Mouse (Mus musculus): Measurements from ENCODE around the gene Inf2. TPM values are rescaled to one million over a fixed set of nuclear protein-coding genes. Genes with fewer than 3 reads are reported as not detected.
A peak's percentile ranks its signal among the peaks of the same experiment; 100 is the strongest.

Inf2 gene
- polyA plus RNA-seq, 1 experiment from 2014 or later, result 3.9 TPM

DNA sequence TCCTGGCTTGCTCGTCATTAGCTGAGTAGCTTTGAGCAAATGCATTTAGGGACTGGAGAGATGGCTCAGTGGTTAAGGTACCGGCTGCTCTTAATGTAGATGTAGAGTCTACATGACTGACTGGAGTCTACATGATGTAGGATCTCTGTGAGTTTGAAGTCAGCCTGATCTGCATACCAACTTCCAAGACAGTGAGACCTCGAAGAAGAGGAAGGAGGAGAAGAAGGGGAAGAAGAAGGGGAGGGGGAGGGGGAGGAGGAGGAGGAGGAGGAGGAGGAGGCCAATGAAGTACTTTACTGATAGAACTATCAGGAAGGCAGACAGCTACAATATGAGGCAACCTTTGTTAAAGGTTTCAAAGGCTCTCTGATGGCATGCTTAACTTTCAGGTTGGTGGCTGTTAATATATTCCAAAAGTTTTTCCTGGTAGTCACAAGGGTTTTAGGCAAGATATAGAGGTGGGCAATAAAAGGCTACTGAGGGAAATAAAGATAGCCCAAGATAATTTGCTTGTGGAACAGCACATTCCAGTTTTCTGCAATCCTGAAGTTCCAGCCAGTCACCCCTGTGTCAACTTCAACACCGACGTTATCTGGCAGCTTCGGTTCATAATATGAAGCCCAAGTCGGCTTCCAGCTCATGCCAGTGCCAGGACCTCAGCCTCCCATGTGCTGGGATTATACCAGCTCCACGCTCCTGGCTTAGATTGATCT, 13.2 kb upstream of the Inf2 start:
- 80% methylated on average over 8 of the region's 8 CpGs for WGBS

DNA sequence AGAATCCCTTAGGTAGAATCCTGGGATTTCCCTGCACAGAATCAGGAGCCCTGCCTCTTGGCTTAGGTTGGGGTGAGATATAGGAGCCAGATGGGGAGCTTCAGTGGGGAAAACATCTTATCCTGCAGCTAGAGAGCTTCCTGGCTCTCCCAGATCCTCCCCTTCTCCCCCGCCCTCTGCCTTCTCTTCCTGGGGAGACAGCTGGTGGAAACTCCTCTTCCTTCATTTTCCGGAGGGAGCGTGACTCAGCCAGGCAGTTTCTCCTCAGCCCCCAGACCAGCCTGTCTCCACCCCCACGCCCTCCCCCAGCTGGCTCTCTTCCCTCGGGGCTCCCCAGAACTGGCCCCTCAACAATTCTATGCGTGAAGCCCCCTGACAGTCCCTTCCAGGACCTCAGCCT, 12.2 kb upstream of the Inf2 start:
- Histone ChIP-seq H3K4me3 (no peak overlapping the region), H3K27me3 (no peaks in the 10 kb centered on the region), H3K36me3 (no peaks in the 10 kb centered on the region), H3K27ac (replicated peaks) (no peak overlapping the region), H3K4me1 (peaks cover 5% of the 10 kb centered on the region), H3K4me2 (replicated peaks) (no peak overlapping the region), H3K9ac (replicated peaks) (no peak overlapping the region), H3K9me3 (no peaks in the 10 kb centered on the region)
- 30% methylated on average over 6 of the region's 6 CpGs for WGBS
- ATAC-seq (replicated peaks), result no peak

More for the DNA sequence above, 13.2 kb upstream of the Inf2 start:
- H3K9me3 ChIP-seq, result no peaks in the 10 kb centered on the region
- no peak for ATAC-seq (replicated peaks)
- no peak overlapping the region for H3K4me2 ChIP-seq (replicated peaks)
- no peaks in the 10 kb centered on the region for H3K36me3 ChIP-seq
- H3K27ac ChIP-seq (replicated peaks), result no peak overlapping the region
- peaks cover 5% of the 10 kb centered on the region for H3K4me1 ChIP-seq
- H3K27me3 ChIP-seq, result no peaks in the 10 kb centered on the region
- H3K9ac ChIP-seq (replicated peaks), result no peak overlapping the region
- no peak overlapping the region for H3K4me3 ChIP-seq

DNA sequence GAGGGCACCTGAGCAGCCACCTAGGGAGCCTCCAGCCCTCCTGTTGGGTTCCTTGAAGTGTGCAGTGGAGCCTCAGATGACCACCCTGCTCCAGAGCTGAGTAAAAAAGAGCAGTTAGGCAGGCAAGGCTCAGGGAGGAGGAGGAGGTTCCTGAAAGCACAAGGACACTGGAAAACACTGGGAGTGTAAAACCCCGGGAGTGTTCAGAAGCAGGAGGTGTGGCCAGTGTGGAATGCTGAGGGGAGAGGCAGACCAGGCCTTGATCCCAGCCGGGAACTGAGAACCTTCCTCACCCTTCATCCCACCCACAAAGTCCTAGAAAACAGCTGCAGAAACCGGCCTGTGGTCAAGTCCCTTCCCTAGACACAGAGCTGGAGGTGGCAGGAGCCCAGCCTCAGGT, 11.8 kb upstream of the Inf2 start:
- WGBS, result 17% methylated on average over 3 of the region's 3 CpGs
- H3K9me3 ChIP-seq, result no peaks in the 10 kb centered on the region

DNA sequence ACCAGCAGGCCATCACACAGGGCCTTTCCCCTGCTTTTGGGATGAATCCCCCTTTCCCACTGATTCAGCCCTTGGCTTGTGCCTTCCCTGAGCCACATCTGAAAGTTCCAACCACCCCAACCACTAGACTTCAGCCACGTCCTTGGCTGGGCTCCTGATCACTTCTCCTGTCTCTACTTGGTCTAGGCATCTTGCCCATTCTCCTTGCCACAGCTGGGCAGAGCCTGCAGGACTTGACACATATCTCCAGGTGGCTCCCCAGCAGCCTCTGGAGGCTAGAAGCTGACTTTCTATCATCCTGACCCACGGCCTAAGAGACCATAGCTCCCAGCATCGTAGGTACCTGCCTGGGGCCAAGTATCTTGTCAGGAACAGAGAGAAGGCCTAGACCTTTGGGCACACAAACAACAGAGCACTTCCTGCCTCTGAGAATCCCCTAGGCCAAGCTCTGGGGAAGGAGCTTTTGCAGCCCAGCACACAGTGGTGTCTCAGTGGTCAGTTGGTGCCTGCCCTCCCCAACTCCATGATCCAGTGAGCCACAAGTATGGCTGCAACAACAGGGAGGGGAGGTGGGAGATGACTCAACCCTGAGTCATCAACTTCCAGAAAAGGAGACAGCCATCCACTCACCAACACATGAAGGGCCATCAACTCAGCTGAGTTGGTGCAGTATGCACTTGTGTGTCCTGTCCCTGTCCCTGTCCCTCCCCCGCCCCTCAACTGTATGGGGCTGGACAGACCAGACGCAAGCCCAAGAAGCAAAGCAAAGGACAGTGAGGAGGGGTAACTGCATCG, 10.1 kb upstream of the Inf2 start:
- no peaks in the 10 kb centered on the region for H3K27me3 ChIP-seq
- no peak overlapping the region for H3K4me3 ChIP-seq
- peaks cover 5% of the 10 kb centered on the region for H3K4me1 ChIP-seq
- H3K4me2 ChIP-seq (replicated peaks), result no peak overlapping the region
- H3K36me3 ChIP-seq, result no peaks in the 10 kb centered on the region
- WGBS, result 79% methylated on average over 6 of the region's 6 CpGs
- H3K27ac ChIP-seq (replicated peaks), result no peak overlapping the region
- H3K9ac ChIP-seq (replicated peaks), result no peak overlapping the region
- no peaks in the 10 kb centered on the region for H3K9me3 ChIP-seq
- ATAC-seq (replicated peaks), result no peak

More for the DNA sequence above, 11.8 kb upstream of the Inf2 start:
- no peak overlapping the region for H3K4me3 ChIP-seq
- no peak overlapping the region for H3K4me2 ChIP-seq (replicated peaks)
- H3K27ac ChIP-seq (replicated peaks), result no peak overlapping the region
- no peaks in the 10 kb centered on the region for H3K27me3 ChIP-seq
- no peak for ATAC-seq (replicated peaks)
- H3K36me3 ChIP-seq, result no peaks in the 10 kb centered on the region
- H3K9ac ChIP-seq (replicated peaks), result no peak overlapping the region
- H3K4me1 ChIP-seq, result peaks cover 5% of the 10 kb centered on the region

DNA sequence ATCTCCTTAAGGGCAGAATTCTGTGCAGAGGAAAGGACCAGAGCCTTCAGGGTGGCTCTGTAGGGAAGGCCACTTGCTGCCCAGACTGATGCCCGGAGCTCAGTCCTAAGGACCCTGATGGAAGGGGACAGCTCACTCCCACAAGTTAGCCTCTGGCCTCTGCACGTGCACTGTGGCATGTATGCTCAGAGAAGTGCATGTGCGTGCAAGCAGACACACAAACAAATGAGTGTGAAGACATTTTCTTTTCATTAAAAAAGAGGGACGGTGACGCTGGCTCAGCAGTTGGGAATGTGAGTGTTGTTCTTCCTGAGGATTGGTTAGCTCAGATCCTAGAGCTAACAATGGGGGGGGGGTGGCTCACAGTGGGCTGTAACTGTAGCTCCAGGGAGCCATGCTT, 9.2 kb upstream of the Inf2 start:
- H3K27ac ChIP-seq (replicated peaks), result no peak overlapping the region
- no peak overlapping the region for H3K9ac ChIP-seq (replicated peaks)
- no peaks in the 10 kb centered on the region for H3K9me3 ChIP-seq
- H3K4me2 ChIP-seq (replicated peaks), result no peak overlapping the region
- H3K4me3 ChIP-seq, result no peak overlapping the region
- H3K27me3 ChIP-seq, result no peaks in the 10 kb centered on the region
- peaks cover 5% of the 10 kb centered on the region for H3K4me1 ChIP-seq
- WGBS, result 43% methylated on average over 5 of the region's 5 CpGs
- ATAC-seq (replicated peaks), result no peak
- H3K36me3 ChIP-seq, result no peaks in the 10 kb centered on the region

DNA sequence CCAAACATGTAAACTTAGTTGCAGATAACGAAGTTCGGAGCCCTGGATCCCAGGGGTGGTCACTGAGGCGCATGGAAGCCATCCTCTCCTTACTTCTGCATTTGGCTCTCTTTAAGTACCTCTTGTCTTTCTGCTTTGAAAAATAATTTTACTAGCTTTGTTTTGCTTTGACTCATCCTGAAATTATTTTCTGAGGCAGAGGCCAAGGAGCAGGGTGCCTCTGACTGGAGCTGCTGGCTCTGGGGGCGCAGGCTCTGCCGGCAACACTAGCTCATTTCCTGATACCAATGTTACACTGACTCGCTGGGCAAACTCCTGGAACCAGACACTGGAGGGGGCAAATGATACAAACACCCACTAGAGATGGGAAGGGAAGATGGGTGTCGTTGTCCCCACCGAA, 8.7 kb upstream of the Inf2 start:
- no peaks in the 10 kb centered on the region for H3K36me3 ChIP-seq
- no peak for ATAC-seq (replicated peaks)
- peaks cover 5% of the 10 kb centered on the region for H3K4me1 ChIP-seq
- H3K4me2 ChIP-seq (replicated peaks), result no peak overlapping the region
- no peaks in the 10 kb centered on the region for H3K9me3 ChIP-seq
- no peak overlapping the region for H3K9ac ChIP-seq (replicated peaks)
- WGBS, result 88% methylated on average over 8 of the region's 8 CpGs
- no peaks in the 10 kb centered on the region for H3K27me3 ChIP-seq
- no peak overlapping the region for H3K27ac ChIP-seq (replicated peaks)
- H3K4me3 ChIP-seq, result no peak overlapping the region

DNA sequence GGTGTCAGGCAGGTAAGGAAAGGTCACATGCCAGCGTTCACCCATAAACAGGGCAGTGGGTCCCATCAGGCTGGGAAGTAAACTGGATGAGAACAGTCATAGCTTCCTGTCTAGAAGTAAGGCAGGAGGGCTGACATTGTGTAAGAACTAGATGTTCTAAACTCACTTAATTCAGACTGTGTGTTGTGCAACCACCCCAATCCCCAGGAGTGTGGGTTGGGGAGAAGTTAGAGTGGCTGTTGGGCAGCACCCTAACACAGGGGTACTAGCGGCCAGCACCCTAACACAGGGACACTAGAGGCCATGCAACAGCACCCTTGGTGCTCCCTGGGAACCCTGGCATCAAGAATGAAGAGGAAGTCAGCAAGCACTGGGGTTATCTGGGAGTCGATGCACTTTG, 7.5 kb upstream of the Inf2 start:
- no peak overlapping the region for H3K27ac ChIP-seq (replicated peaks)
- H3K4me3 ChIP-seq, result no peak overlapping the region
- H3K27me3 ChIP-seq, result no peaks in the 10 kb centered on the region
- no peak overlapping the region for H3K9ac ChIP-seq (replicated peaks)
- WGBS, result 88% methylated on average over 3 of the region's 3 CpGs
- H3K9me3 ChIP-seq, result no peaks in the 10 kb centered on the region
- no peak overlapping the region for H3K4me2 ChIP-seq (replicated peaks)
- no peak for ATAC-seq (replicated peaks)
- no peaks in the 10 kb centered on the region for H3K36me3 ChIP-seq
- peaks cover 5% of the 10 kb centered on the region for H3K4me1 ChIP-seq

DNA sequence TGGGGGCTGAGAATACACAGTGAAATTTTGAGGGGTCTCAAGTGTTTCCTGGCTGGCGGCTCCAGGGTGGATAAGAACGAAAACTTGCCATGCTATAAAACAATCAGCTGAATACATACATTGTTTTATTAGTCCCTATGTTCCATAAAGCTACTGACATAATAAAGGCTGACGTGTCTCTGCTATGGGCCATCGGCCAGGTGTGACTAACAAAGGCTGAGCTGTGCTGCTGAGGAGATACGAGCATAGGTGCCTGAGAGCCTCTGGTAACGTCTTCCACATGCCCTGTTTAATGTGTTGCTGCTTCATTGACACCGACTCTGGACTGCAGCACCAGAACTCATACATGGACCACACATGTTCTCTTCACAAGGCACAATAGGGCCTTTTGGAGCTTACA, 3.6 kb upstream of the Inf2 start:
- no peak for ATAC-seq (replicated peaks)
- peaks cover 22% of the 10 kb centered on the region for H3K4me1 ChIP-seq
- H3K4me2 ChIP-seq (replicated peaks), result no peak overlapping the region
- H3K27me3 ChIP-seq, result 0 out of 2 replicates have a peak, but pooled peaks cover 11% of the 10 kb centered on the region
- H3K36me3 ChIP-seq, result no peaks in the 10 kb centered on the region
- no peak overlapping the region for H3K27ac ChIP-seq (replicated peaks)
- WGBS, result 75% methylated on average over 7 of the region's 7 CpGs
- no peaks in the 10 kb centered on the region for H3K9me3 ChIP-seq
- H3K9ac ChIP-seq (replicated peaks), result no peak overlapping the region
- no peak overlapping the region for H3K4me3 ChIP-seq

DNA sequence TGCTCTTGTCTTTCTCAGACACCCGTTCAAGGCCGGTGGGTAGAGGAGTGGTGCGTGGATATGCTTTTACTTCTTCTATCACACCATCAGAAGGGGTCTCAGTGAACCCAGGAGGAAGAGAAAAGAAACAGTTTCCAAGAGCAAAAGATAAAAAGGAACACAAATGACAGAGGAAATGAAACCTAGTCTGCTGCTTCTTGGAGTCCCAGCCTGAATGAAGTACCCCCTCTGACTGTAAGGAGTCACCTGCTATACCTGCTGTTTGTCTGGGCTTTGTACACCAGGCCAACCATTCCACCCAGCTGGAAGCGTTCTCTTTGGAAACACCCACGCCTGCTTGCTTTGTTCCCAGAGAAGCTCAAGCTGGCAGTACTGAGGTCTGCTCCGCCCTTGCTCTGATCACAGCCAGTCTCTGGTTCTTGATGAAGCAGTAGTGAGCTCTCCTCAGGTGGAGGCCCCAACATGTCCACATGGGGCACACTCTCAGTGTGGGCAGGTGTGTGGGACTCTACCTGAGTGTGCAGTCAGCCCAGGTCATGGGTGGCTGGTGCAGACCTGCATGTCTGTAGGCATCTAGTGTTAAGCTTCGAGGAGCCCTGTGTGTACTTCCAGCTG, 2.6 kb upstream of the Inf2 start:
- WGBS, result 67% methylated on average over 7 of the region's 7 CpGs
- H3K9me3 ChIP-seq, result no peaks in the 10 kb centered on the region
- H3K27ac ChIP-seq (replicated peaks), result no peak overlapping the region
- H3K9ac ChIP-seq (replicated peaks), result no peak overlapping the region
- H3K36me3 ChIP-seq, result no peaks in the 10 kb centered on the region
- no peak overlapping the region for H3K4me2 ChIP-seq (replicated peaks)
- H3K4me1 ChIP-seq, result peaks cover 29% of the 10 kb centered on the region
- 0 out of 2 replicates have a peak, but pooled peaks cover 11% of the 10 kb centered on the region for H3K27me3 ChIP-seq
- ATAC-seq (replicated peaks), result no peak
- no peak overlapping the region for H3K4me3 ChIP-seq

DNA sequence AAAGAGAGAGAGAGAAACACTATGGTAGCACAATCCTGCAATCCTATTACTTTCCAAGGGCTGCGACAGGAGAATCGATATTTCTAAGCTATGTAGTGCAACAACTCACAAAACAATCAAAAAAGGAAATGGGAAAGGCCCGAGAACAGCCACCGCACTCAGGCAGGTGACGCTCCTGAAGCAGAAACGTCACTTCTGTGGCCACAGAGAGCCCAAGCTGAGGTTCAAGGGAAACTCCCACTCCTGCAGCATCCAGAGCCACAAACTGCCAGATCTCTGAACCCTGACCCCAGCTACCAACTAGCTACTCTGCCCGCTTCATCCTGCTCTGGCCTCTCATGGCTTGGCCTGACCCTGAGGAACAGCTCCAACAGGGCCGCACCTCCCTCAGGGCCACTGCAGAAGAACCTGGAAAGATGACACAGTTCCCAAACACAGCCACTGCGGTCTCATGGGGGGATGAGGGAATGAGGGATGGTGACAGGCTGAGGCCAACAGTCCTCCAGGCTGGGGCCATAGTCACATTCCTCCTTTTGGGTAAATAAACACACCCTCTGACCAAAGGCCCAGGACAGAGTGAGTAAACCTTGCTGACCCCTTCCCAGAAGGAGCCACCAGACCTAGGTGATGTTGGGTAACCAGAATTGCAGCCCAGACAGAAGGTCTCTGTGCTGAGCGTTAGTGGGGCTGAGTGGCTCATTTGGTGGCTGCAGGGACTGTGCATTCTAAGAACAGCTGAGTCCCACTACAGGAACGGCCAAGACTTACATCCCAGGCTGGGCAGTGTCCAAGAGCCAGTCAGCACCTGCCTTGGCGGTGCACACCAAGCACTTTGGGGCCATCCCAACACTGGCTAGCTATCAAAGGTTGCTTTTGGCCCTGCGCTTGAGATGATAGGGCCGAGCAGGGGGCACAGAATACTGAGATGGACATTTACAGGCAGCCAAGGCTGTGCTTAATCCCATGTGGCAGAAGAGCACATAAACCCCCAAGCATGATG, 1.2 kb upstream of the Inf2 start:
- ATAC-seq (replicated peaks), result no peak
- no peak overlapping the region for H3K4me2 ChIP-seq (replicated peaks)

DNA sequence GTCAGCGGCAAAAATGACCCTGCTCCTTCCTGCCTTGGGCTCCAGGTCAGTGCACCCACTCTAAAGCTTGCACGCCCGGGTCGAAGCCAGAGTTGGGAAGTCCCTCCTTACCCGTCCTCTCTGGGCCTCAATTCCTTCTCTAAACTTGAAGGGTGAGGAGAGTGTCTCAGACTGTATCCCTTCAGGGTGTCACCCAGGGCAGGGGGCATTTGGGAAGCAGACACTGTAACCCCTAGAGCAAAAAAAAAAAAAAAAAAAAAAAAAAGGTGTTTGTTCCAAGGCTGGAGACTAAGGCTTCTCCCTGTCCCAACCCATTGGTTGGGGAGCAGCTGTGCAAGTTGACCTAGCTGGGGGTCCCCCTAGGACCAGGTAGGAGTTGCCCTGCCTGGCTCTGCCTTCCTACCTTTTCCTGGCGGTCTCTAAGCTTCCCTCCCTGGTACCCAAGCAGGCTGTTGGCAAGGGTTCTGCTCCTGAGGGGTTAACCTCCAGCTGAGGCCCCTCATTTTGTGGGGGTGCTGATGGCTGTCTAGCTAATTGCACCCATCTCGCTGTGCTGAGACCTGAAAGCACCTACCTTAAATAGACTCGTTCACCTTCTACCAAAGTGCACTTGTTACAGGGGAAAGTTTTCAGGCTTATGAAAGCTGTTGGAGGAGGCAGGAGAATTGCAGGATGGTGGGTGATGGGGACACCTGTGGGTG, 1.1 kb downstream of the Inf2 start:
- no peak for ATAC-seq (replicated peaks)
- Histone ChIP-seq H3K4me3 (peak overlapping the region; percentile 50), H3K27me3 (0 out of 2 replicates have a peak, but pooled peaks cover 11% of the 10 kb centered on the region), H3K36me3 (no peaks in the 10 kb centered on the region), H3K27ac (replicated peaks) (no peak overlapping the region), H3K4me1 (peaks cover 48% of the 10 kb centered on the region), H3K9ac (replicated peaks) (no peak overlapping the region), H3K9me3 (no peaks in the 10 kb centered on the region), H3K4me2 (replicated peaks) (peak overlapping the region; percentile 83)
- WGBS, result 52% methylated on average over 8 of the region's 8 CpGs

More for the DNA sequence above, 1.2 kb upstream of the Inf2 start:
- H3K9ac ChIP-seq (replicated peaks), result no peak overlapping the region
- WGBS, result 82% methylated on average over 14 of the region's 14 CpGs
- H3K4me1 ChIP-seq, result peaks cover 33% of the 10 kb centered on the region
- H3K4me3 ChIP-seq, result no peak overlapping the region
- no peaks in the 10 kb centered on the region for H3K36me3 ChIP-seq
- H3K27me3 ChIP-seq, result 0 out of 2 replicates have a peak, but pooled peaks cover 11% of the 10 kb centered on the region
- H3K27ac ChIP-seq (replicated peaks), result no peak overlapping the region
- no peaks in the 10 kb centered on the region for H3K9me3 ChIP-seq

All from forebrain, embryonic 15.5 days (tissue).